Mouse (Mus musculus): ENCODE data around the gene T2. TPM values are rescaled to one million over a fixed set of nuclear protein-coding genes. Genes with fewer than 3 reads are reported as not detected.

T2 gene
- polyA plus RNA-seq, 1 experiment from 2014 or later = 0.33 TPM

- H3K4me3 ChIP-seq (ENCODE audit: low read depth, low read length) = no peak overlapping the region
- no peaks in the 10 kb centered on the region for H3K9me3 ChIP-seq (ENCODE audit: control insufficient read depth, low read length)
- no peak for DNase-seq (ENCODE audit: low spot score)
- WGBS = 37% methylated on average over 7 of the region's 7 CpGs
- H3K9ac ChIP-seq (ENCODE audit: low read length) = no peak overlapping the region
- no peak overlapping the region for H3K27ac ChIP-seq (ENCODE audit: low read depth, low read length)
- no peaks in the 10 kb centered on the region for H3K36me3 ChIP-seq (ENCODE audit: control insufficient read depth, insufficient read depth, low read length)
- no peaks in the 10 kb centered on the region for H3K4me1 ChIP-seq (replicated peaks; ENCODE audit: control insufficient read depth, insufficient read depth, low read length)
- no peak overlapping the region for H3K4me2 ChIP-seq (ENCODE audit: low read depth, low read length, severe bottlenecking)
- no peak for ATAC-seq (replicated peaks; ENCODE audit: low FRiP score)
- no peaks in the 10 kb centered on the region for H3K27me3 ChIP-seq (ENCODE audit: control insufficient read depth, insufficient read depth, low read length)
Observed at GRCm38 (mm10) chr17:8351088-8351487, 4.7 kb upstream of the T2 start.

DNA sequence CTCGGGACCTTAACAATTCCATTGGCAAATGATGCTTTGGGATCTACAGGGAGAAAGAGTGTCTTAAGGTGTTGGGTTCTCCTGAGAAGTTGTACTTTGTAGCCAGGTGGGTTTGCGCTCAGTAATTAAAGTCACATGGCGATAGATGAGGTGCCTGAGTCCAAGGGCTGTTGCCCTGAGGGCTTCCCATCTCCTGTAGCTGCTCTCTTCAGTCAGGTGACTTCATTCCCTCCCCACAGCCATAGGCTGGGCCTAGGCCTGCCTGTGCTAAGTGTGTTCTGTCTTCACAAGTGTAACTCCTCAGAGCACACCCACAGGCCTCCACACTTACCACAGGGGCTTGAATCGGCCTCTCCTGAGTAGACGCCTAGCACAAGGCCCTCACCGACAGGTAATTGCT lies 1.7 kb downstream of the T2 start:
- Histone ChIP-seq H3K36me3 (ENCODE audit: control insufficient read depth, insufficient read depth, low read length) (no peaks in the 10 kb centered on the region), H3K27me3 (ENCODE audit: control insufficient read depth, insufficient read depth, low read length) (no peaks in the 10 kb centered on the region), H3K27ac (ENCODE audit: low read depth, low read length) (no peak overlapping the region), H3K4me2 (ENCODE audit: low read depth, low read length, severe bottlenecking) (no peak overlapping the region), H3K9me3 (ENCODE audit: control insufficient read depth, low read length) (no peaks in the 10 kb centered on the region), H3K4me3 (ENCODE audit: low read depth, low read length) (no peak overlapping the region), H3K4me1 (replicated peaks; ENCODE audit: control insufficient read depth, insufficient read depth, low read length) (0 out of 2 replicates have a peak, but pooled peaks cover 2% of the 10 kb centered on the region), H3K9ac (ENCODE audit: low read length) (no peak overlapping the region)
- DNase-seq (ENCODE audit: low spot score) (no peak), ATAC-seq (replicated peaks; ENCODE audit: low FRiP score) (no peak)
- WGBS = 88% methylated on average over 6 of the region's 6 CpGs

DNA sequence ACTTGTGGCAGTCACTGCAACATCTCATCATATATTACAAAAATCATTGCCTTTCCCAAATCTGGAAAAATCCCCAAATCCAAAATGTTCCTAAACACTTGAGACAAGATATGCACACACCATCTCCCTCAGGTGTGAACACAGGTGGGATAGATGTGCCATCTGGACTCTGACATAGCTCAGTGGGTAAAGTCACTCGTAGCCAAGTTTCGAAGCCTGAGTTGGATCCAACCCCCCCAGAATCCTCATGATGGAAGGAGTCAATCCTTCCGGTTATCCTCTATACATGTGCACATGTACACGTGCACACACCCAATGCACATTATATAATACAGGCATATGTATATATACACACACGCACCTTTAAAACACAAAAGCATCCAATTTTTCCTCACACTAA lies 5.1 kb downstream of the T2 start:
- H3K4me1 ChIP-seq (replicated peaks; ENCODE audit: control insufficient read depth, insufficient read depth, low read length) = 0 out of 2 replicates have a peak, but pooled peaks cover 2% of the 10 kb centered on the region
- no peaks in the 10 kb centered on the region for H3K27me3 ChIP-seq (ENCODE audit: control insufficient read depth, insufficient read depth, low read length)
- H3K9me3 ChIP-seq (ENCODE audit: control insufficient read depth, low read length) = no peaks in the 10 kb centered on the region
- 92% methylated on average over 5 of the region's 5 CpGs for WGBS
- H3K4me2 ChIP-seq (ENCODE audit: low read depth, low read length, severe bottlenecking) = no peak overlapping the region
- no peak overlapping the region for H3K9ac ChIP-seq (ENCODE audit: low read length)
- no peak overlapping the region for H3K27ac ChIP-seq (ENCODE audit: low read depth, low read length)
- ATAC-seq (replicated peaks; ENCODE audit: low FRiP score) (no peak), DNase-seq (ENCODE audit: low spot score) (no peak)
- no peaks in the 10 kb centered on the region for H3K36me3 ChIP-seq (ENCODE audit: control insufficient read depth, insufficient read depth, low read length)
- H3K4me3 ChIP-seq (ENCODE audit: low read depth, low read length) = no peak overlapping the region

GRCm38 (mm10) chr17:8361281-8362103 lies 5.7 kb downstream of the T2 start:
- Histone ChIP-seq H3K36me3 (ENCODE audit: control insufficient read depth, insufficient read depth, low read length) (no peaks in the 10 kb centered on the region), H3K27me3 (ENCODE audit: control insufficient read depth, insufficient read depth, low read length) (no peaks in the 10 kb centered on the region), H3K4me1 (replicated peaks; ENCODE audit: control insufficient read depth, insufficient read depth, low read length) (0 out of 2 replicates have a peak, but pooled peaks cover 2% of the 10 kb centered on the region), H3K4me2 (ENCODE audit: low read depth, low read length, severe bottlenecking) (no peak overlapping the region), H3K4me3 (ENCODE audit: low read depth, low read length) (no peak overlapping the region), H3K27ac (ENCODE audit: low read depth, low read length) (no peak overlapping the region), H3K9me3 (ENCODE audit: control insufficient read depth, low read length) (no peaks in the 10 kb centered on the region), H3K9ac (ENCODE audit: low read length) (no peak overlapping the region)
- 77% methylated on average over 10 of the region's 10 CpGs for WGBS
- no peak for ATAC-seq (replicated peaks; ENCODE audit: low FRiP score)
- no peak for DNase-seq (ENCODE audit: low spot score)

DNA sequence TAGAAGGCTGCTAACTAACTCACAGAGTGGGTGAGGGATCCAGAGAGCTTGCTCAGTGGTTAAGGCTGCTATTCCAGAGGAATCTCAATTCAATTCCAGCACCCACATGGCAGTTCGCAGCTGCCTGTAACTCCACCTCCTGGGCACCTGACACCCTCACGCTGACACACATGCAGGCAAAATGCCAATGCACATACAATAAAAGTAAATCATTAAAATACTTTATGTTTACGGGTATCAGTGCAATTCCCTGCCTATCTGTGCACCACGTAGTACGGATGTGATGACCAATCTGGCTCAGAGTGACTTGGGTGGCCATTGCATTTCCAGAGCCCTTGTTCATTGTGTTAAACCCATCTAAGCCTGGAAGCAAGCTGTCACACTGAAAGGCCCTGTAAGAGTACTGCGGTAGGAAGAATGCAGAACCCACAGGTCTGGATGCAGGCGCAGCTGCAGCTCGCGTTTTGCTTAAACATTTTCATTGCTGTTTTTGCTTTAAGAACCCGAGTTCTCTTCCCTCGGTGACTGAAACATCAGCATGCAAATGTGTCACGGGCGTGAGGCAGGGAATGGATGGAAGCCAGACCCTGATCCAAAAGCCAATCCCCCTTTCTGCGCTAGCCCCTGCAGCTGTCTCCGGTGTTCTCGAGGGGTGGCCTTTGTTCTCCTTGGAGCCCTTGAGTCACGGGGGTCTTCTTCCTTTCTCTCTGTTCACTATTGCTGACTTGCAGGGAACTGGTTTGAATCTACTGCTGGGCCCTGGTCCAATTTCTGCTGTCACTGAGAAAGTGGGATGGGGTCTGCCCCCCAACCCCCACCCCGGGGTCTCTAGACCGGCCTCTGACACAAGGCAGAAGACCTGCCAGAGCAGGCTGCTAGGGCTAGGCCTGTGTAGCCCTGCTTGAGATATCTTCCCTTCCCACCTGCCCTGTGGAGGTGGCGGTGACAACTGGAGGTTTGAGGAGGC lies 12.0 kb downstream of the T2 start:
- peak overlapping the region; percentile 89 for H3K27ac ChIP-seq (ENCODE audit: low read depth, low read length)
- H3K27me3 ChIP-seq (ENCODE audit: control insufficient read depth, insufficient read depth, low read length) = no peaks in the 10 kb centered on the region
- H3K4me2 ChIP-seq (ENCODE audit: low read depth, low read length, severe bottlenecking) = 0 out of 2 replicates have a peak overlapping the region, but pooled peaks have one; percentile 22
- peaks cover 38% of the 10 kb centered on the region for H3K4me1 ChIP-seq (replicated peaks; ENCODE audit: control insufficient read depth, insufficient read depth, low read length)
- H3K36me3 ChIP-seq (ENCODE audit: control insufficient read depth, insufficient read depth, low read length) = no peaks in the 10 kb centered on the region
- no peaks in the 10 kb centered on the region for H3K9me3 ChIP-seq (ENCODE audit: control insufficient read depth, low read length)
- DNase-seq (ENCODE audit: low spot score) (peak; percentile 63), ATAC-seq (replicated peaks; ENCODE audit: low FRiP score) (peak; percentile 47)
- no peak overlapping the region for H3K4me3 ChIP-seq (ENCODE audit: low read depth, low read length)
- 14% methylated on average over 20 of the region's 20 CpGs for WGBS
- H3K9ac ChIP-seq (ENCODE audit: low read length) = peak overlapping the region; percentile 46

DNA sequence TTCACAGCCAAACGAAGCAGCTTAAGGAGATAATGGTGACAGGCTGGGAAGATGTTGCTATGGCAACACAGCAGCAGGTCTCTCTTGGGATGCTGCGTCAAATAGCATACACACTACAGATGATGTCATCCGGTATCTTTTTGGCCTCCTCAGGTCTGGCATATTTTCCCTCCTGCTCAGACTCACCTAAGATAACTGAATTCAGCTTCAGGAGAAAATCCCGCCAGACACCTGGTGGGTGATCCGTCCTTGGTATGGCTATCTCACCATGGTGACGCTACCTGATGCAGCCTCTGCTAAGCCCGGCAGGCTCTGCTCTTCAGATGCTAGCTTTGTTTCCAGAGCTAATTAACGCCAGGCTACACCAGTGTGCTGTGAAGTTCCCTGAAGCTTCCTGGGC lies 12.8 kb downstream of the T2 start:
- DNase-seq (ENCODE audit: low spot score) (peak; percentile 61), ATAC-seq (replicated peaks; ENCODE audit: low FRiP score) (peak; percentile 52)
- H3K27ac ChIP-seq (ENCODE audit: low read depth, low read length) = peak overlapping the region; percentile 89
- no peaks in the 10 kb centered on the region for H3K27me3 ChIP-seq (ENCODE audit: control insufficient read depth, insufficient read depth, low read length)
- H3K4me2 ChIP-seq (ENCODE audit: low read depth, low read length, severe bottlenecking) = peak overlapping the region; percentile 29; the same call in 1 of the 2 replicates
- H3K4me3 ChIP-seq (ENCODE audit: low read depth, low read length) = no peak overlapping the region
- H3K9ac ChIP-seq (ENCODE audit: low read length) = 0 out of 2 replicates have a peak overlapping the region, but pooled peaks have one; percentile 35
- no peaks in the 10 kb centered on the region for H3K9me3 ChIP-seq (ENCODE audit: control insufficient read depth, low read length)
- no peaks in the 10 kb centered on the region for H3K36me3 ChIP-seq (ENCODE audit: control insufficient read depth, insufficient read depth, low read length)
- WGBS = 6% methylated on average over 8 of the region's 8 CpGs
- H3K4me1 ChIP-seq (replicated peaks; ENCODE audit: control insufficient read depth, insufficient read depth, low read length) = peaks cover 38% of the 10 kb centered on the region

GRCm38 (mm10) chr17:8369171-8369570 lies 13.4 kb downstream of the T2 start:
- 39% methylated on average over 2 of the region's 2 CpGs for WGBS
- H3K4me1 ChIP-seq (replicated peaks; ENCODE audit: control insufficient read depth, insufficient read depth, low read length) = peaks cover 38% of the 10 kb centered on the region
- peak overlapping the region; percentile 89 for H3K27ac ChIP-seq (ENCODE audit: low read depth, low read length)
- H3K27me3 ChIP-seq (ENCODE audit: control insufficient read depth, insufficient read depth, low read length) = no peaks in the 10 kb centered on the region
- no peak for ATAC-seq (replicated peaks; ENCODE audit: low FRiP score)
- no peak overlapping the region for H3K4me3 ChIP-seq (ENCODE audit: low read depth, low read length)
- H3K9me3 ChIP-seq (ENCODE audit: control insufficient read depth, low read length) = no peaks in the 10 kb centered on the region
- H3K9ac ChIP-seq (ENCODE audit: low read length) = no peak overlapping the region
- no peak overlapping the region for H3K4me2 ChIP-seq (ENCODE audit: low read depth, low read length, severe bottlenecking)
- H3K36me3 ChIP-seq (ENCODE audit: control insufficient read depth, insufficient read depth, low read length) = no peaks in the 10 kb centered on the region
- no peak for DNase-seq (ENCODE audit: low spot score)

GRCm38 (mm10) chr17:8370634-8371229 lies 14.9 kb downstream of the T2 start:
- peaks cover 38% of the 10 kb centered on the region for H3K4me1 ChIP-seq (replicated peaks; ENCODE audit: control insufficient read depth, insufficient read depth, low read length)
- ATAC-seq (replicated peaks; ENCODE audit: low FRiP score) (no peak), DNase-seq (ENCODE audit: low spot score) (peak; percentile 74)
- WGBS = 21% methylated on average over 13 of the region's 13 CpGs
- H3K9me3 ChIP-seq (ENCODE audit: control insufficient read depth, low read length) = no peaks in the 10 kb centered on the region
- H3K27ac ChIP-seq (ENCODE audit: low read depth, low read length) = peak overlapping the region; percentile 98
- peak overlapping the region; percentile 44; the same call in 1 of the 2 replicates for H3K9ac ChIP-seq (ENCODE audit: low read length)
- H3K27me3 ChIP-seq (ENCODE audit: control insufficient read depth, insufficient read depth, low read length) = no peaks in the 10 kb centered on the region
- no peaks in the 10 kb centered on the region for H3K36me3 ChIP-seq (ENCODE audit: control insufficient read depth, insufficient read depth, low read length)
- H3K4me2 ChIP-seq (ENCODE audit: low read depth, low read length, severe bottlenecking) = no peak overlapping the region
- H3K4me3 ChIP-seq (ENCODE audit: low read depth, low read length) = no peak overlapping the region

Measured in forebrain, embryonic 11.5 days (tissue).